Mouse (Mus musculus) heart, postnatal 0 days (tissue): ENCODE data around the gene Tppp3.

Experiments used
- CTCF ChIP-seq: IDR thresholded peaks from 2 replicates; pipeline ENCODE4 v1.5.1; 2016; ENCODE audit warnings: antibody characterized with exemption, control low read depth, low read depth
- EP300 ChIP-seq: IDR thresholded peaks from 2 replicates; pipeline ENCODE4 v1.6.1; 2016; ENCODE audit warnings: antibody characterized with exemption, low read depth

DNA sequence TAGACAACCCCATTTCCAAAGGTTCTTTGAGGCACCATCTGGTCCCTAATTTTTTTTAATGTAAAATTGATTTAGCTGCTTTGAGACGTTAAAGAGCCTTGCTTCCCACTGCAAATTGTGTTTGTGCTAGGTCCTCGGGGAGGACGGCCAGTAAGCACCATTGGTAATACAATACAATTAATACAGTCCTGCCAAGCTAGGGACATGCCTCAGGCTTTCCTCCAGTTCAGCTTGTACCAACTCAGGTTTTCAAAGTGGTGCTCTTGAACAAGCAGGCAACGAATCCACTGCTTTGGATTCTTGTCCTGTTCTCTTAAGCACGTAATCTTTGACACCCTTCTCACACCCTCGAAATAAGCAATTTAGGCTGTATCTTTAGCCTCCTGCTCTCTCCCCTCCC, 38.3 kb downstream of the Tppp3 start:
- no peak for TF ChIP-seq CTCF
- TF ChIP-seq EP300, result no peak
